Mouse (Mus musculus): ENCODE results near the gene Pde10a.
A peak's percentile ranks its signal among the peaks of the same experiment; 100 is the strongest.

Pde10a gene

DNA sequence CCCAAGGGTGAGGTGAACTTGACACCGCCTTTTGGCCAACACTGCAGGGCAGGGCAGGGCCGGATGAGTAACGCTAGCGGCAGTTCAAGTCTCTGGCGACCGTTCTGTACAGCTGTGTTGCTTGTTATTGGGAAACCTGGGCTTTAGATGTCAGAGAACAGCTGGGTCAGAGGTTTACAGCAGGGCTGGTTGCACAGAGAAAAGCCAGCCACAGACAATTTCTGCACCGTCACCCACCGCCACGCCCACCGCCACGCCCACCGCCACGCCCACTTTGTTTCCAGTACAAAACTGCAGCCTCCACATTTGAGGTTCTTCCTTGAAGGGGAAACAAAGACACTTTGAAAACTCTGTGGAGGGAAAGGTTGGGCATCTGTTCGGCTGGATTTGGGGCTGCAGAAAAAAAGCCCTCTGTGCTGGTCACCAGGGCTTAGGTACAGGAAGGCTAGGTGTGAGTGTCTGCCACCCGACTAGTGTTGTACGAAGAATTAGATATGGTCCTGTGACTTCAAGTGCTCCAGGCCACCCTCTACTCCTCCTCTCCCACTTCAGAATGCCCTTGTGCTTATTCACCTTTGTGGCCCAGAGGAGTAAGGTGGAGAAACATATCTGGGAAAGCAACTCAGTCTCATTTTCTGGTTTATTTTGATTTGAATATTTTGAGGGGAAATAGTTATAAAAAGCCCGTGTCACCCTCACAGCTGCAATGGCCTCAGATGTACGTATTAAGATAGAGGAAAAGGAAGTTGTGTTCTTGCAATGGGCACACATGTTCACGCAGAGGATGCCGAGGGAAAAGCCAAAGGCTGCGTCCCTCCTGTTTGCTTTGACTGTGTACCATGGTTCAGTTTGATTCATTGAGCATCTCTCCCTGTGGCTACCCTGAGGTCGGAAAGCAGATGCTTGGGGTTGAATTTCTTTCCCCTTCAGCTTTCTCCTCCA lies 331.5 kb downstream of the Pde10a start:
- no peak for DNase-seq

DNA sequence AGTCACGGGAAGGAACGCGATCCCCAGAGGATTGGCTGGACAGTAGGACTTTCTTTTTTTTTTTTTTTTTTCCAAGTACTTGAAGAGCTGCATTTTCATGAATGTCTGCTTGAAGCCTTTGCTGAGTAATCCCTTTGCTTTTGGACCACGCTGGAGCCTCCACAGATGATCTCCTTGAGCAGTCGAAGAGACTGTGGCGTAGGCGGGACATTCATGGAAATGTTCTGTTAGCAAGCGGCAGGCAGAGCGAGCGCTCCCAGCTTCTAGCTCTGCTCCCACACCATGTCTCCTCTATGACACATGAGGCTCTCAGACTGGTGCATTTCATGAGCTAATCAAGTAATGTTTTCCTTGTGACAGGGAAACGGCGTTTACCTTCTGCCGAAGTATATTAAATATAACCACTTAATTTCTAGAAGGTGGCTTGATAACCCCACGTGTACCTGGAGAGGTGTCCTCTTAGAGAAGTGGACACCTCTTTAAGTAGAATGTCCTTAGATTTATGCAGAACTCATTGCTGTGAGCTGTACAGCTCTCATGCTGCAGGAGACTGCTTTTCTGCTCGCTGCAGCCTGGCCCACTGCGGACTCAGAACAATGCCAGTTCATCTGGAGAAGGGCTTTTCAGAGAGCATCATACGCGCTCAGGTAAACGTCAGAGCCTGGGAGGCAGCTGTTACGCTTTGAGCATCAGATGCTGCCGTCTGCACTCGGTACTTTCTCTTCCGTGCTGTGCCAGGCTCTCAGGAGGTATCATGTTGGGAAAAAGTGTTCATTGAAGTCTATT lies 333.7 kb downstream of the Pde10a start:
- DNase-seq: no peak

DNA sequence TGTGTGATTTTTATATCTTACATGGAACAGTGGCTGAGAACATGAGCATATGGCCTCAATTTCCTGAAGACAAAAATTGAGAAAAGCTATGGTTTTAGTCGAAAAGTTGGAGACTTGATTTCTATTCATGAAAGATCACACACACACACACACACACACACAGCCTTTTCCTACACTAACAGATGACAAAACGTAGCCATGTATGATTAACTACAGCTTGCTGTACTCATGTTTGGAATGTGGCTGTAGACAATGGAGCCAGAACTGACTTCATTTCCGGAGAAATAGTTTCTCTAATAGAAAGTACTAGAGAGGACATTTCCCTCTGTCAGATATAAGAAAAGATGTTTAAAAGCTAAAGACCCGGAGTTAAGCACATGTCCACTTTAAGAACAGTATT lies 334.3 kb downstream of the Pde10a start:
- DNase-seq: no peak

DNA sequence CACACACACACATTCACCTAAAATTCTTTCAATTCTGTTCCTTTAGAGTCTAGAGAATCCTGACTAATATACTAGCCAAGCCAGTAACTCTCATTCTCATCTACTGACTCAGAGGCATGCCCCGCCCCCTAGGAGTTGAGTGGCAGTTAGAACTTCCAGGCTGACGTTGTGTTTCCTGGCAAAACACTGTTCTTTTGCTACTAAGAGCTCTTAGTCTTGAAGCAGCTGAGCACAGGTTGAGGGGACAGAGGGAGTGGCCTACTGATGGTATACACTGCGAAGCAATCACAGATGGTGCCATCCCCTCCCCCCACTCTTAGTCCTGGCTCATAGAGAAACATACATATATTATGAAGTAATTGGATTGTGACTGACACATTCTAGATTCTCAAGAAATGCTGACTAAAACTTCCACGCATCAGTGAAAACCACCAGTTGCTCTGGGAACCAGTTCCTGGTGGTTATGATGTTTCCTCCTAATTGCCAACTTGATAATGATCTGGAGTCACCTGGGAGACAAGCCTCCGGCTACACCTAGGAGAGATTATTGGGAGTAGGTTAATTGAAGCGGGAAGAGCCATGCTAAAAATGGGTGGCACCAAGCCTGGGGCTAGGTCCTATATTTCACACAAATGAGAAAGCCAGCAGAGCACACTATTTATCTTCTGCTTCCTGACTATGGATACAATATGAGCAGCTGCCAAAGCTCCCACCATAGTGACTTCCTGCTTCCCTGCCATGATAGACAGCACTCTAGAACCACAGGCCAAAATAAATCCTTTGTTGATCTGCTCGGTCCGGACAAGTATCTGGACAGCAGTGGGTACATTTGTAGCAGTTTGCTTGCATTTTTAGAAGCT lies 339.7 kb downstream of the Pde10a start:
- DNase-seq: no peak

DNA sequence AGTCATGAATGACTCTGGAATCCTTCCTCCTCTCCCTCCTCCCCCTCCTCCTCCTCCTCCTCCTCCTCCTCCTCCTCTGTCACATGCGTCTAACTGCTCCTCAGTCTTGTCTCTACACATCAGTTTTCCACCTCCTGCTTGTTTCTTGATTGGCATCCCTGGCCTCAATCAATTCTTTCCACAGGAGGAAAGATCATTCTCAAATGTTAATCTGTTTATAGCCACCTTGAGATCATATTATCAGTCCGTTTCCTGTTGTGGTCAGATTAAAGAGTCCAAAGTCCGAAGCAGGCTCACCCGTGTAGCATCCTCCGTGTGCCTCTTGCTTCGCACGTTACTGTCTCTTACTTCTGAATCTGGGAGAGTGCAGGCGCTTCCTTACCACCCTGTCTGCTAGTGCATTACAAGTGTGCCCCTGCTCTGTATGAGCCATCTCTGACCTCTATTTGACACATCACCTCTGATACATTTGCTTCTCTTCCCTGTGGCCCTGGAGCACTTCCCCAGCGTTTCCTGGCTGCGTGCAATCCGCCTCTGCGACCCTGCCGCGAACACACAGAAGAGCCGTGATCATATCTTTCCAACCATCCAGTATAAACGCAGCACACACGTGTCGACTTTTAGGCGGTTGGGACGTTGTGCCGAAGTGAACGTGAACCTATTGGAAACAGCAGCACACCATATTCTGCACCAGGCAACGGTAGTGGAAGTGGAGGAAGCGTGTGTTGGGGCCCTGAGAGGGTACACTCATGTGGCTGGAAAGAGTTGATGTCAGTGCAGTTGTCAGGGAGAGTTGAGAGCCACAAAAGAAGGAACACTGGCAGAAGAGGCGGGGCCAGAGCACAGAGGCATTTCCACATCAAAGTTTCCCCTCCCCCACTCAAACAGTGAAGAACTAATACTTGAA lies 342.4 kb downstream of the Pde10a start:
- DNase-seq: no peak

DNA sequence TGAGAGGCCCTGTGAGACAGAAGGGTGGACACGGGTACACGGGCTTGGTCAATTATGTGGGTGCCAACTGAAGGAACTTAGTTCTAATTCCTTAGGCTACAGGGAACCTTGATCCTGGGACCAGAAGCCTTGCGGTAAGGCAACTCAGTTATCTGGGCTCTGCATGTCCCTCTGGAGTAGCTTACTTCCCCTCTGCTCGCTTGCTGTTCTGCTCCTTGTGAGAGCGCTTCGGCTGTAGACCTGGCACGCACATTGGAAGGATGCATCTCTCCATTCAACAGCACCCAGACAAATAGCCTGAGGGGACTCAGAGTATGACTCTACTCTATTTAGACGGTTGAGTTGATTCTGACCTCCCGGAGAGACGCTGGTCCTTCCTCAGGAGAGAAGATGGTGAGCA lies 344.1 kb downstream of the Pde10a start:
- DNase-seq: no peak

DNA sequence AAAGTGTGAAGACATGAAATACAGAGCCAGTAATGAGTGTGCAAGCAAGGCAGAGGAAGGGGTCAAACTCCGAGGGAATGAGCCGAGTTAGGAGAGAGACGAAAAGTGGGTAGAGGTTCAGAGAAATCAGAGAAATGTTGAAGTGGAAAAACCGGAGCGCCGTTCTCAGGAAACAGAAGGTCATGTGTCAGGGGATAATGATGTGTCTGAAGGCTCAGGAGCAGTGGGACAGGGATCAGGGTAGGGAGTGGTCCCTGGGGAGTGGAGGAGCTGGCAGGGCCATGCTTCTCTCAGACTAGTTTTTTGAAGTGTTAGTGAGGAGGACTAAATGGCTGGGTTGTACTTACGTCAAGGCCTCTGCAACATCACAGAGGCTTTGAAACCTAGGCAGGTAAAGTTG lies 345.7 kb downstream of the Pde10a start:
- no peak for DNase-seq

DNA sequence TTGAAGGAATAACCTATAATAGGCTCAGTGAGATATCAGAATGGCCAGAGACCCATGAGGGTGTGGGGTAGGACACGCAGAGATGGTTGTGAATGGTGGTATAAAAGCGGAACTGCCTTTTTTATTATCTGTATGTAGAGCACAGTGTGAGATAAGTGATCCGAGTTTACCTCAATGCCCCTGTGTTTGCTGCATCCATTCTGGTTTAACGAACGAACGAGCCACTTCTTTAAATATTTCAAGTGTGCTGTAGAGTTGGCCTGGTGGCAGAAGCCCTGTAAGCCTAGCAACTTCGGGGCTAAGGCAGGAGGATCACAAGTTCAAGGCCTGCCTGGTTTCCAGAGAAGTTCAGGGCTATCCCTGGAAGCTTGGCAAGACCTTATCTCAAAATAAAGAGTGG lies 346.2 kb downstream of the Pde10a start:
- no peak for DNase-seq

DNA sequence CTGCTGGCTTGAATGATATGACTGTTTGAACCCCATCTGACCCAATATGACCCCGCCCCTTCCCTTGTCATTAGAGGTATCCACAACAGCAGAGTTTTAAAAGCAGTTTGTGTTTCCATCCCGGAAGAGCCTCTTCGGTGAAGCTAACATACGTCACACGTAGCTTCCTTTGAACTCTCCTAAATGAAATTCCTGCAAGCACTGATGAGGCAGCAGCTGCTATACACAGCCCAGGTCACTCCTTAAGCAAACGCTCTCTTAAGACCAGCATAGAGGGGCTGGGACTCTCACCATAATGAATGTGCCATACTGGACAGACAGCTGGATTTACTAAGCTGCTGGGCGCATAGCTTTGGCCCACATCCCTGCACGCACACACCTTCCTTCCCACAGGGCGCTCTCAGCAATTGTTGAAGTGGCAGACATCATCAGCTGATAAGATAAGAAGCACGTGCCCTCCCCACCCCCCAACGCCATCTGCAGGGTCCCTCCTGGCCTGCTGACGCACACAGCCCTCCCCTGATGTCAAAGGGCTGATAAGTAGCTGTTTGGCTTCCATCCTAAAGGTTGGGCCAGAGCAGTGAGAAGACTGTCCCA lies 346.9 kb downstream of the Pde10a start:
- no peak for DNase-seq

DNA sequence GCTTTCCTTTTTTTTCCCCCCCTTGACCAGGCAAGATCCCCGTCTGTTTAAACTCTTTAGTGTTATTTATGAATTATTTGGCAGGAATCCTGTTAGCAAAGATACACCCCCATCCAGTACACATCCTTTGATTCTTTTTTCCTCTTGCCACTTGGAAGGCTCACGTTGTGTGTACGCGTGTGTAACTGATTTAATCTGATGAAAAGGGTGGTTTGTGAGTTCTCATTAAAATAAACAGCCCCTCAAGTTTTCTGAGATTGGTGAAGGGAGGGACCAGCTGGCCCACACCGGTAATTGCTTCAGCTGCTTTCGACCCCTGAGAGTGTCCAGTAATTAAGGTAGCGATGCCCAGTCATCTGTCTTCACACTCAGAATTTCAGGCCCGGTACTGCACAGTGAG lies 347.4 kb downstream of the Pde10a start:
- DNase-seq: no peak

DNA sequence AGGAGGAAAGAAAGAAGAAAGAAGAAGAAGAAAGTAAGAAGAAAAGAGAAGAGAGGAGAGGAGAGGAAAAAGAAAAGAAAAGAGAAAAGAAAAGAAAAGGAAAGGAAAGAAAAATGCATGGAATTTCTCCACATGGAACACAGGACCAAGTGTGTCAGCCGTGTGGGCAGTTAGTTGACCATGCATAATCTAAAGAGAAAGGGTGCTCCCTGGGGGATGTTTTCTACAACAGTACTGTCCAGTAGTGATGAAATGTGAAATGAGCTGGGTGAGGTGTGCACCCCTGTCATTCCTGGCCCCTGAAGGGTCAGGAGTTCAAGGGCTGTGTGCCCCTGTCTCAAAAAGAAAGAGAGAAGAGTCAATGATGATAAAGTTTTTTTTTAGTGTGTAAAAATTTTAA lies 352.9 kb downstream of the Pde10a start:
- DNase-seq: no peak

DNA sequence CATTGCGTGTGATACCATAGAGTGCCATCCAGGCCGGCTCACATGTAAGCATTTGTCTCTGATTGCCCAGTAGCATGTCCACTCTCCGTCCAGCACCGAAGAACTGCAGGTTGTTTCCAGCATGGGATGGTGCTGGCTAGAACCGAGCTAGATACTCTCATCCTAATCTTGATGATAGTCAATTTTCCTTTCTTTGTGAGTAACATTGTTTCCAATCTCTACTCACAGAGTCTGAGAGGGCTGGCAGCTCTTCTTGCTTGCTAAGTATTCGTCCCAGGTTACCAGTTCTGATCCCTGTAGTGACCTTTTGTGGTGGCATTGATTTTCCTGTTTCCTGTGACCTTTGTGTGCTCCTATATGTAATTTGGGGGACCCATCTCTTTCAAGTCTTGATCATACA lies 356.5 kb downstream of the Pde10a start:
- no peak for DNase-seq

DNA sequence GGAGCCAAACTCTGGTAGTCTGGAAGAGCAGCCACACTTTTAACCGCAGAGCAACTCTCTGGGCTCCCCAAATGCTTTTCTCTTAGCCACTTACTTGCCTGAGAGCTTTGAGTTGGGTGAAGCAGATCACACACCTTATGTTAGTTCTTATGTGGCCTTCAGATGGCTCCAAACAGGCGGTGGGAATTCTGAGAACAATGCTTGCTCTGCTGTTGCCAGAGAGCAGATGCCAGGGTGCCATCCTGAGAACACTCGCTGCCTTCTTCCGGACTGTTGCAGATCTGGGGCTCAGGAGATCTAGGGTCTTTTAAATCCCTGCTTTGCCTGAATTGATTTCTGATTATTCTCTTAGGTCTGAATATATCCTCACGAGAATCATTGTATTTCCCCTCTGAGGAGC lies 359.5 kb downstream of the Pde10a start:
- no peak for DNase-seq

DNA sequence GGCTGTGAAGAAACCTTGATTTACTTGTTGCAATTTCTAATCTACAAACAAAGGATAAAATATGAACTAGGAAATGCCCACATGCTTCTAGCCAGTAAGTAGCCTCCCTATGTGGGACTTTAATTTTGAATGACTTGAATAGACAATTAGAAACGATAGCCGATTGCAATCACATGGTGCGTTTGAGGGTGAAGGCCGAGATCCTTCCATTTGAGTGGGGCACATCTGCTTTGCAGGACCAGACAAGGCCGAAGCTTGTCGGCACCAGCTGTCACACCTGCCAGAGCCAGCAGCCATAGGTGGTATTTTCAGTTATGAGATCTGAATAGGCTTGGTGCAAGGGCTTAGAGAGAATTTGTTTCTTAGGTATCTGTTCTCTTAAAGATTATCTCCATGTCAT lies 360.7 kb downstream of the Pde10a start:
- DNase-seq: no peak

DNA sequence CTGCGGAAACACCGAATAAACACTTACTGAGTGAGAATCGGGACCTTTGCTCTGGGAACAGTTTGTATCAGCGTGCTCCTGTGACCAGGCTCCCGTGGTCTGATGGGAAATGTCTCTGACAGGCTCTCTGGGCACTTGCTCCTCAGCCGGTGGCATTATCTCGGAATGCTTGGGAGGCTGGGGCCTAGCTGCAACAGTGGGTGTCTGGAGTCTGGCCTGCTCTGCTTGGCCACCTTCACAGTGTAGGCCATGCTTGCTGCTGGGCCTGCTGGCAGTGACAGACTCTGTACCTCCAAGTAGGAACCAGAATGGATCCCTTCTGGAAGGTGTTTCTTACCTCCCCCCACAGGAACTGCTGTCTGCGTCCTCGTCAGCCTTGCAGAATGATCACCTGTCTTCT lies 362.9 kb downstream of the Pde10a start:
- peak; percentile 49 for DNase-seq

DNA sequence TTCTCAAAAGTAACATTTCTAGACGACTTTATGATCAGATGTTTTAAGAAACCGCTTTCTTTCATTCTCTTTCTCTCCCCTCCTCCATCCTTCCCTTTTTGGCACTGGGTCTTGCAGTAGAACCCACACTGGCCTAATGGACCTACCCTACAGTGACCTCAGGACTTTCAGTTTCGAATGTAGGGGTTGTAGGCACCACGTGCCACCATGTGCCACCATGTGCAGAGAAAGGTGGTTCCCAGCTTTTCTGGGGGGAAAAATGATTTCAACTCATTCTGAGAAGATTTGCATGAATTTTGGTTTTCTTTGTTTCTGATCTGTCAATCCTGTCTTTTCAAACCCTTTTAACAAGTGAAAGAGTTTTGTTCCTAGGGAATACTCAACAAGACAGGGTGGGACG lies 363.5 kb downstream of the Pde10a start:
- no peak for DNase-seq

DNA sequence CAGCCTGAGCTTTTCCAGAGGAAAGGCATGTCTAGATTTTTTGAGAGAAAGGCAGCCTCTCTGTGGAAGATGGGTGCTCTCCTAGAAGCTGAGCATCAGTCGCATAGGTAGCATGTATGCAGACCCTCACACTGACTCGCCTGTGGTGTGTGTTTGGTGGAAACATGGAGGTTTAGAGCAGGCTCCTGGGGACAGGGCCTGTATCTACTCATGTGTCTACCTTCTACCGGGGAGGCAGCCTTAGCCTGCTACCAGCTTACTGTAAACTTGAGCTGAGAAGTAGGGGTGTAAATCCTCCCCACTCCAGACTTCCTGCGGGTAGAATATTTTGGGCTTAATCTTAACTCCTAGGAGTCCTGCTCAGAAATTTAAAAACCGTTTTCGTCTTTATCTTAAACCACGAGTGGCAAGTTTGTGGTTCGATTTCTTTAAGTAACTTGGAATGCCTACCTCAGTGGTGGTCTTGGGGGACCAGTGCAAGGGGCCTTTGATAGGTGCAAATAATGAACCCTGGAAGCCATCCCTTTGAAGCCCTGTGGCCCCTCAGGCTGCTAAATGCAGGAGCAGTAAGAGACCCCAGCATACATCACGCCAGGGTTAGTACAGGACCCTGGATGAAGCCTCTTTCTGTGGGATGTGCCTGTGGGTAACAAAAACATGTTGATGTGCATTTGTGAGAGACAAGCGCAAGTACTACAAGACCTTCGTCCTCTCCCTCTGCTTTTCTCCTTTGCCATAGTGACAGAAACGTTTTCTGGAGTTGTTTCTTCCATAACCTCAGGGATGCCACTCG lies 367.2 kb downstream of the Pde10a start:
- no peak for DNase-seq

DNA sequence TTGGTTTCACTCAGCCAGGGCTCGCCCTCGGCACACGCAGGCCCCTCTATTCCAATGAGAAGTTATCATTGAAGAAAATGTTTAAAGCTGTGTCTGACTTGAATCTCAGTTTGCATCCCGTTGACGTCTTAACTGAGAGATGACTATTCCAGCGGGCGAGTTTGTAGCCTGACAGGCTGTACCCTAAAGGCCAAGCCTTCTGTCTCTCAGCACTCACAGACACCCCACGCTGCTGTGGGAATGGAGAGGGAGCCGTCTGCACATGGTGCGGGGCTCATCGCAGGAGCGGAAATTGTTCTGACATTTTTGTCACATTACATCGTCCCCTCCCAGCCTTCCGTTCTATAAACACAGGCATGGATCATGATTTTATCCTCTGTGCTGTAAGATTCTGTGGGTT lies 370.8 kb downstream of the Pde10a start:
- no peak for DNase-seq

DNA sequence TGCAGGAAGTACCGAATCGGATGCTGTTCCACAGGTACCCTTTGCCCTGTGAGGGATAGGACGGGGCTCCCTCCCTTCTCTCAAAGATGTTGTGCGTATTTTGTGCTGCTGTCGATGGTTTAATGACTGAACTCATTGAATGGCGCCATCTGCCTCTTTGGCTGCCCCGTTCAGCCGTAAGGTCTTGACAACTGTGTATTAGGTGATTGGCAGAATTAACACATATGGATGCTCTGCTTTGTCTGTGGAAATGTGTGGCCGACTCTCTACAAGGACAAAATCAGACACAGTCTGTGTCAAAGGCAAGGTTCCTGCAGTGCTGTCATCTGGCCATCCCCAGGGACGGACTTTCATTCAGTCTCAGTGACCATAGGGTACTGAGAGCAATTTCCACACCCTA lies 372.6 kb downstream of the Pde10a start:
- peak; percentile 33 for DNase-seq

DNA sequence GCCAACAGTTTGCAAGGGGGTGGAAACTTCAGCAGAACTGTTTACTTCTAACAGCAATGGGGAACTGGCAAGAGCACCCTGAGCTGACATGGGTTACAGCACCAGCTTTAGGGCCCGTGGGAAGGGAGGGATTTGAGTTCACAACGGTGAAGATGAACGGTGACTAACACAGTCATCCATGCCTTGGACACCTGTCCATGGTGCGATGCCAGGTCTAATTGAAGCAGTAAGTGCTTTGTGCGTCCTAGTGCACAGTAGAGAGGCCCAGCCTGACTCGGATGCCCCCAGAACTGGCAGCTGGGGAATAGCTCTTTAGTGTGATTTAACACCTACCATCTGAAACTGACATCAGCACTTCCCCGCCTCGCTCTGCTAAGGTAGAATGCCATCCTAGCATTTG lies 373.0 kb downstream of the Pde10a start:
- peak; percentile 42 for DNase-seq

DNA sequence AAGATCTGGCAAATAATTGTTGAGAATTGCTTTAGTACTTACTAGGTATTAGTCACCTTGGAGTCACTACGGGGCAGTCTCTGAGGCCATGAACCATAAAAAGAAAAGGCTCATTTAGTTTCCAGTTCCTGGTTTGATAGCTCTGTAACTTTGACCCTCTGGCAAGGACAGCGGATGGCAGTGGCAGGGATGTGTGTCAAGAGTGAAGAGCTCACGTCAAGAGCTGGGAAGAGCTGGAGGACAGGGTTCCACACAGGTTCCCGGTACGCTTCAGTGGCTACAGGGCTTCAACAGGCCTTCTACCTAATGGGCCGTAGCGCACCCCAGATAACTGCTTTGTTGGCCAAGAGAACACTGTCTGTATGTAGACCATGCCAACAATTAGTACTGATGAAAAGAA lies 374.0 kb downstream of the Pde10a start:
- DNase-seq: no peak

All from cerebellum, adult 9-11 months (tissue).